Mouse (Mus musculus) left cerebral cortex, adult 9 months (tissue): Measurements from ENCODE around the gene Fbxo46.
A peak's percentile ranks its signal among the peaks of the same experiment; 100 is the strongest.

Experiments
- DNase-seq, 2 experiments: peaks; one replicate each; pipeline ENCODE4 v3.0.0; 2022; ENCODE audit warnings: low spot score in 2 of 2

Gene Fbxo46

GRCm38 (mm10) chr7:19165656-19166423 is 46.2 kb downstream of the Fbxo46 start, which contains the start of gene Gipr:
Gipr (minus strand) TSS chr7:19166127.
- no peak for DNase-seq

DNA sequence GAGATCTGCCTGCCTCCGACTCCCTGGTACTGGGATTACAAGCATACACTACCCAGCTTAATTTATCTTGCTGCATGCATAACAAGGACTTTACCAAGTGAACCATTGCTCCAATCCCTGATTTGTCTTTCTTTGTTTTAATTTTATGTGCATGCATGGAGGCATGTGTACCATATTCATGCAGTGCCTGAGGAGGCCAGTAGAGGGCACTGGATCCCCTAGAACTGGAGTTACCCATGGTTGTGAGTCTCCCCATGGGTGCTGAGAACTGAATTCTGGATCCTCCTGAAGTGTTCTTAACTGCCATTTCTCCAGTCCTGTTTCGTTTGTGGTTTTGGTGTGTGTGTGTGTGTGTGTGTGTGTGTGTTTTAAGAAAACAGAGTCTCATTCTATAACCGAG is 47.3 kb downstream of the Fbxo46 start:
- no peak for DNase-seq

- no peak for DNase-seq
Measured at GRCm38 (mm10) chr7:19169506-19169905, 49.8 kb downstream of the Fbxo46 start.

- peak in 1 of 2 experiments; percentile 73 for DNase-seq
Measured at GRCm38 (mm10) chr7:19170142-19170541, 50.5 kb downstream of the Fbxo46 start.

DNA sequence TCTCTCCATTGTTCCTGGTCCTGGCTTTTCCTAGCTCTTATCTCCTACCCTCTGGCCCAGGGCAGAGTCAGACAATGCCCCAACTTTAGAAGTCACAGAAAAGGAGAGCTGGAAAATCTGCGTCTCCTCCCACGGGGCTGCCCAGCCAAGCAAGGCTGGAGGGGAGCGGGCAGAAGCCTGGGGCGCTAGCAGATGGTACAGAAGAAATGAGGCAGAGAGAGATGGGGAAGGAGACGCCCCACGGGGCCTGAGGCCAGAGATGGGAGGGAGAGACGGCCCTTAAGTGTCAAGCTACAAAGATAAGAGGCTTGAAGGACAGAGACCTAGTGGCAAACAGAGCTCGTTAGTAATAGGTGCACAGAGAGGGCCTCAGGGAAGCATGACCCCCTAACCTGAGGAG is 52.2 kb downstream of the Fbxo46 start:
- DNase-seq, result no peak

DNA sequence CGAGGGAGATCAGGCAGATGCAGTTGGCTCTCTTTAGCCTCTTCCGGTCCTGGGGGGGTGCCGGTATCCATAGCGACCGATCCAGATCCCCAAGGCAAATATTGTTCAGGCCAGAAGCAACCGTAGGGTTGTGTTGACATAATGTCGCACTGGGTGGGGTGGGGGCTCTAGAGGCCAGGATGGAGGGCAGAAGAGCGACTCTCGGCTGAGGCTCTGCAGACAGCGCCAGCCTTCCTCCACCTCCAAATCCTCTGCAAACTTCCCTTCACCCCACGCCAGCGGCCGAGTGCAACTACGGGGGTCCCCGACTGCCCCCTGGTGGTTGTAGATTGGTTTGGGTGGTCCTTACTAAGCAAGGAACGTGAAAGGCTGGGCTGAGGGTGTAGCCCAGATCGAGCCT is 53.2 kb downstream of the Fbxo46 start:
- peak in 1 of 2 experiments; percentile 89 for DNase-seq

GRCm38 (mm10) chr7:19175708-19176515 is 56.3 kb downstream of the Fbxo46 start, which contains the start of gene Eml2:
Eml2 (plus strand) TSS chr7:19176421.
- peak; percentile 88 to 91 for DNase-seq

GRCm38 (mm10) chr7:19176516-19176947 is 56.9 kb downstream of the Fbxo46 start:
- no peak for DNase-seq

DNA sequence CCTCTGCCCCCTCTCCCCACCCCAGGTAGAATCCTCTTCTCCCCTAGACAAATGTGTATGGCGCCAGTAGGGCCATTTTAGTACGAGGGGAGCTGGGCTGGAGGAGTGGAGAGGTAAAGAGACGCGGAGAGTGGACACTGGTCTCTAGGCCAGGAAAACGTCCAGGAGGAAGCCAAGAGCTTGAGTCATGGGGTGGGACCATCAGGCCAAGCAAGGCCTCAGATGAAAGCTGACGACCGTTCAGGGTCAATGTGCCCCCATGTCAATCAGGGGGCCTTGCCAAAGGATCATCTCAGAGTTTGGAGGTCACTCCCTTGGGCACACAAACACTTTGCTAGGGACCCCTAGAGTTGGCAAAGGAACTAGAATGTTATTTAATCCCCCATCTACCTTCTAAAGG is 57.6 kb downstream of the Fbxo46 start:
- no peak for DNase-seq

DNA sequence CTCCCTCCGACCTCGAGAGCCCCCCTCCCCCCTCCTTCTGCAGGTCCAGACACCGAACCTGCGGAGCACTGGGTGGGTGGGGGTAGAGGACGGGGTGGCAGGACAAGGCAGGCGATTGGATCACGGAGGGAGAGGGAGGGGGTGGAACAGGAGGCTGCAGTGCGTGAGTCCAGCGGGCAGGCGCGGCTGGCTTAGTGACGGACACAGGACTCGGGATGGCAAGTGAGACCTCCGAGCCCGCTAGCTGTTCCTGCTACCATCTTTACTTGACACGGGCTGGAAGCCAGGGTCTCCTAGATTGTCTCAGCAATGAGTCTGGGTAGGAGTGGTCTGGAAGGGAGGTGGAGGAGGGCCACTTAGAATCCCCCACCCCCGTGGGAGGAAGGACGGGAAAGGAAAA is 58.4 kb downstream of the Fbxo46 start:
- DNase-seq, result no peak

- peak in 1 of 2 experiments; percentile 91 for DNase-seq
Measured at GRCm38 (mm10) chr7:19178443-19179092, 58.9 kb downstream of the Fbxo46 start.

GRCm38 (mm10) chr7:19179173-19179572 is 59.5 kb downstream of the Fbxo46 start:
- peak in 1 of 2 experiments; percentile 70 for DNase-seq

DNA sequence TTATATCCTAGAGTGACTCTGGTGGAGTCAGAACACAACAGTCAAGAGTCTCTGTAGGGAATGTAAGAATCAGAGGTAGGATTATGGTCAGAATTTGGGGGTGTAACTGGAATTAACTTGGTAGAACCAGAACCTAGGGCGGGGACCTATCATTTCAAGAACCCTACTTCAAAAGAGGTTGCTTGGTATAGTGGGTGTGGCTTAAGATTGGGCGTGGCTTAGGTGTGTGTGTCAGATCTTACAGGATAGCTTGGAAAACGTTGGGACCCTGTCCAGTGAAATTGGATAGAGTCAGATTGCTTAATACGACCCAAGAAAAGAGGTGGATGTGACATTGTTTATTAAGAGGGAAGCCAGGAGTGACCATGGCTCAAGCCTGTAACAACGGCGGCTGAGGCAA is 60.3 kb downstream of the Fbxo46 start:
- no peak for DNase-seq

- DNase-seq, result no peak
Measured at GRCm38 (mm10) chr7:19180862-19181429, 61.3 kb downstream of the Fbxo46 start.

DNA sequence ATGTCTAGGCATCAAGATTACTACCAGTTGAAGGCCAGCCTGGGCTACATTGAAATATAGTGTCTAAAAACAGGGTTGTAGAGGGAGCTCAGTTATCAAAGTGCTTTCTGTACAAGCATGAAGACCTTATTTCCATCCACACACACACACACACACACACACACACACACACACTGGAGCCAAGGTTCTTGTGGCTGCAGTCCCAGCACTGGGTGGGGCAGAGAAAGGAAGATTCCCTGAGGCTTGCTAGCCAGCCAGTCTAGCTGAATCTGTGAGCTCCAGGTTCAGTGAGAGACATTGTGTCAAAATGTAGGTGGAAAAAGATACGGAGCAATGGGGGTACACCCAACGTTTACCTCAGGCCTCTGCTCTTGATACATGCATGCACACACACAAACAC is 64.6 kb downstream of the Fbxo46 start:
- no peak for DNase-seq

DNA sequence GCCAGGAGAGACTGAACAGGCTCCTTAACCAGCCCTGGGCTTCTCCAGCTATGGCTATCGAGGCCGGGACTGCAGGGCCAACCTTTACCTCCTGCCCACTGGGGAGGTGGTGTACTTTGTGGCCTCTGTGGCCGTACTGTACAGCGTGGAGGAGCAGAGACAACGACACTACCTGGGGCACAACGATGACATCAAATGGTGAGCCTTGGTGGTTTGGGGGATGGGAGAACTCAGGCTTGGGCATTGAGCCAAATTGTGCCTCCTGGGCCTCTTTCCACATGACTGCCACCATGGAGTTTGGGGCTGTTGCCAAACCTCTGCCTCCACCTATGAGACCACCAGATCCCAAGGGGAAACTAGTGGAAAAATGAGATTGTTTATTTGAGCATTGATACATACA is 65.1 kb downstream of the Fbxo46 start:
- no peak for DNase-seq
